Mouse (Mus musculus) cerebellum, postnatal 14 days (tissue): ENCODE data around the gene Mre11a.

Experiments used
- DNase-seq, 2 experiments: peaks; one replicate each; pipeline ENCODE4 v3.0.0; 2021; ENCODE audit warnings: mixed read lengths in 2 of 2

Gene Mre11a

DNA sequence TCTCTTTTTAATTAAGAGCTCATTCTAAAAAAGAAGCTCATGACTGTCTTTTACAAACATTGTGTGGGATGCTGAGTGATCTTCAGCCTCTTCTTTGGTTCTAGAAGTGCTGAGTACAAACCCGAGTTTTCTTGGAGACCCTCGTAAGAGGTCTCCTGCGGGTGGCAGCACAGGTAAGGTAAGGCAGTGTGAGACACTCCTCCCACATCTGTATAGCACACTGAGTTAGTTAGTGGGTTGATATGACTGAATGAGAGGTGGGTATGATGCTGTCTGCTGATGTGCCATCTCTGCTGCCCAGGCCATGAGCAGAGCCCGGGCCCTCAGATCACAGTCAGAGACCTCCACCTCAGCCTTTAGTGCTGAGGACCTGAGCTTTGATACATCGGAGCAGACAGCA lies 40.4 kb downstream of the Mre11a start:
- DNase-seq, result no peak

DNA sequence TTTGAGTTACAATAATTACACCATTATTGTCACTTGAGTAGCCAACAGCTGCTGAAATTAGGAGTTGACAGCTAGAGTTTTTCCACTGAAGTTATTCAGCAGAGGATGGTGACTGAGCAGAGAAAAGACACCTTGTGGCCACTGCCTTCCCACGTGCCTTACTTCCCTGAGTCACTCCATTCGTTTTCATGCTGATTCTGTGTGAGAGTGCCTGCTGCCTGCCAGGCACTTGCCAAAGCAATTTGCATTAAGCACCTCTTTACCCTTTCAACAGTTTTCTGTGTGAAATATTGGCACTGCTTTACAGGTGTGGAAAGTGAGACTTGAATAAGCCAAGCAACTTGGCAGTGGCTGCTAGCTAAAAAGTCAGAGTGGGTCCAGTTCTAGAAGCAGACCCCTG lies 43.4 kb downstream of the Mre11a start:
- no peak for DNase-seq

DNA sequence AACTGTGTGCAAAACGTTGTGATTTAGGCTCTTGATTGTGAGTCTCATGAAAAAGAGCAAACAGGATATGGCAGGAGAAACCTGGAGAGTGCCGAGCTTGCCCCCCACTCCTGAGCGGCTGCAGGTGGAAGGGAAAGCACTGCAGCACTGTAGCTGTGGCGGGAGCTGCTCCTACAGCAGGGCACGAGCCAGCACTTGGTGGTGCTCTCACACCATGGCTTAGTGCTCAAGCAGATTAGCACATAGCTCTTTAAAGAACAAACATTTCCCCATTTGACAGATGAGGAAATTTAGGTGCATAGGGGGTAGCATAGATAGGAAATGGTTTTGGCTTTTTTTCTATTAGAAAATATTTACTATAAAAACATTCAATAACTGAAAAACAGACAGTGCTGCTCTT lies 47.6 kb downstream of the Mre11a start:
- no peak for DNase-seq

DNA sequence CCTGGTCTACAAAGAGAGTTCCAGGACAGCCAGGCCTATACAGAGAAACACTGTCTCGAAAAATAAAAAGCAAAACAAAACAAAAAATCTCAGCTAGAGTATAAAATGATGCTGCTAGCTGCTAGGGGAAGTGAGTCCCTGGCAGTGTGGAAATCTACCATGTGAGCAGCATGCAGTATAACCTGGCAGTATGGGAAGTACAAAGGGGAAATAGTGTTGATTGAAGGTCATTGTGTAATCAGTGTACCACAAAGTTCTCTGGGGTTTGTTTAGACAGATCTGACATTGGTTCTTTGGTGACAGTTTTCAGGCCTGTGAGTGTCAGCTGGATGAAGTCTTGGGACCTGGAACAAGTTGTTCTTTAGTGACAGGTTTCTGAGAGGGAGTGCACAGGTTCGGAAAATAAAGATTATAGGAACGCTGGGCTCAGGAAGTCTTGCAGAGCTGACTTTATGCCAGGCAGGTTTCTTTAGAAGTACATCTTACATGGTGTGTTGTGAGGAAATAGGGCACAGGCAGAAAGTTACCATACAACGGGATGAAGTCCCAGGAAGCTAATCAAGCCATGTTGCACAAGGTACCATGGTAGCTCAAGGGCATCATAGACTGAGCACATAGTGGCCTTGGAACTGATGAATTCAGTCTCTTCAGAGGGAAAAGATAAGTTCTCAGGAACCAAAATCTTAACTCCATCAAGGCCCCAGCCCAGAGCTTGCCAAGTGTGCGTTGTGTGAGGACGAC lies 51.1 kb downstream of the Mre11a start:
- DNase-seq, result no peak

DNA sequence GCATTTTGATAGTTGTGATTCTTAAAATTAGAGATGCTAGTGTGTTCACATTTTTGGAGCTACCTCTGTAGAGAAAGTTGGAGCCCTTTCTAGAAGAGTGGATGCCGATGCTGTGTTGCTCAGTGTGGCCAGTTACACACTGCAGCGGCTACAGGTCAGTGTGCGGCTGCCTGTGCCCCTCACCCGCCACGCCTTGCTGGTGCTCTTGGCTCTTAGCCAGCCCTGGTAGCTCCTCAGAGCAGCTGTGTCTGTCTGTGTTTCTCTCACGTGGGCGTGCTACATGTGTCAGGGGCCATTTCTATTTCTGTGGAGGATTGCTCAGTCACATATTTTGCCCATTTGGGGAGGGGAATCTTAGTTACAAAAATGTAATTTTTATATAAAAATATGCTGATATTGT lies 55.1 kb downstream of the Mre11a start:
- peak; percentile 34 to 53 for DNase-seq

DNA sequence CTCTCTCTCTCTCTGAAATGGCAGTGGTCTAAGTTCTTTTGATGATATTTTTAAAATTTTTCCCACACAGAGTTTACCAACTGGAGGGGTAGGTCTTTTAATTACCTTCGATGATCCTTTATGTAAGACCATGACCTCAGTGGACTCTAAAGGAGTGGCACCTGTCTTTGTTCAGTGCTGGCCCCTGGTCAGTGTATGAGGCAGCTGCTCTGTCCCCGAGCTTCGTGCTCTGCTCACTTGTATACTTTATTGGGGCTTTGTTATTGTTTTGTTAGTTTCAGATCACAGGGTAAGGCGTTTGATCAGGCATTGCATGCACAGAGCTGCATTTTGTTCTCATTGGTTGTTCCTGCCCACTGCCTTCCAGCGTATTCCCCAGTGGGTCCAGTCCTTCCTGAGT lies 55.5 kb downstream of the Mre11a start:
- DNase-seq, result no peak

GRCm38 (mm10) chr9:14841878-14842761 lies 57.7 kb downstream of the Mre11a start:
- peak in 1 of 2 experiments; percentile 26 for DNase-seq

- DNase-seq, result no peak
These were observed 58.9 kb downstream of the Mre11a start for GRCm38 (mm10) chr9:14843311-14843857.

GRCm38 (mm10) chr9:14843901-14844300 lies 59.4 kb downstream of the Mre11a start:
- no peak for DNase-seq

DNA sequence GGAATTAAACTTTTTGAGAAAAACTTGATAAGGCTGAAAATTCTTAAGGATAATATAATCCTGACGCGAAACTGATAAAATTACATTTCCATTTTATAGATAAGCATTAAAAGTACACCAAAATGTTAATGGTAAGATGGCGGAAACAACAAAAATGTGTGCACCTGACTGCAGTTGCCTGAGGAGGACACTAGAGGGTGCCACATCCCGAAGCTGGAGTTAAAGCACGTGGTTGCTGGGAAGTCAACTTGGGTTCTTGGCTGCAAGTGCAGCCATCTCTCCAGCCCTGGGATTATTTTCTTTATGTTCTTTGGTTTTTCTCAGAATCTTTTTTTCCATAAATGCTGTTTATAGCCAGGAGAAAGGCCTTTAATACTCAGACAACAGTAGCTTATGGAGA lies 62.0 kb downstream of the Mre11a start:
- DNase-seq, result no peak

GRCm38 (mm10) chr9:14848267-14848935 lies 63.9 kb downstream of the Mre11a start:
- DNase-seq, result no peak

DNA sequence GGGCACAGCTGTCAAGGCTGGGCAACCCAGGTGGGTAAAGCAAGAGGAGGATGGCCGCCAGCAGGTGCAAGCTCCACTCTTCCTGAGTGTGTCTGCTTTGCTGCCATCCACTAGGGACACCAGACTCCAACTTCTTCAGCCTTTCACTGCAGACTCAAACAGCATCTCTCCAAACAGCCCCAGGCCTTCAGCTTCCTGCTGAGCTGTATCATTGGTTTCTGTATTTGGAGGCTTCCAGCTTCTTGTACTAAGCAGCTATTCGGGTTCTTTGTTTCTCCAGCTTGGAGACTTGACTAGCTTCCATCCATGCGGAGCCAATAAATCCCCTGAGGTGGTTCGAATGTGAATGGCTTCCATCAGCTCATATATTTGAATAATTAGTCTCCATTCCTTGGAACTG lies 70.1 kb downstream of the Mre11a start:
- DNase-seq, result no peak

DNA sequence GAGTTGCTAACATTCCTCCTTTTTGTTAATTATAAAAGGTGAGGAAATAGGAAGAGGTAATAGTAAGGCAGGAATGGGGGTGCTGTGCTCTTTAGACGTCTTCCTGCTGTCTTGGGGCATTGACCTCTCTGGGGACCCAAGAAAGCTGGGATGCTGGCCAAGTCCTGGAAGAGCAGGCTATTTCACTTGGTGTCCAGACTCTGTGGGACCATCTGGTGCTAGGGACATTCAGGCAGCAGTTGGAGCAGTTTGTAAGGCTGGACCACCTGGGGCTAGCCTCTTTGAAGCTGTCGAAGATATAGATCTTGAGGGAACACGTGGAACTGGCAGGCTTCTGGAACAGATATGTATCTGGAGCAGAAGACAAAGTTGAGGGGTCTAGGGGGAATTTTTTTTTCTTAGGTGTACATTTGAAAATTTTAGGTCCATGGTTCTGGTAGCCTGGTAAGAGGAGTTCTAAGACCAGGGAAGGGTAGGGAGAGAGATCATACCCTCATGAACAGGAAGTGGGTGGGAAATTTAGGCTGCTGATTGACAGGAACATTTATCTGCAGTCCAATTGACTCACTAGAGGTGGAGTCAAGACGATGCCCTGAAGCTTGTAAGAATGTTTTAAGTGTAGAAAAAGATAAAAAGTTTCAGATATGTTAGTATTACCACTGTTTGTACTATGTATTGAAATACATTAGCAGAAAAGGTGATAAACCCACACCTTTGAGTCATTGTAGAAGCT lies 72.6 kb downstream of the Mre11a start:
- peak; percentile 70 to 79 for DNase-seq

DNA sequence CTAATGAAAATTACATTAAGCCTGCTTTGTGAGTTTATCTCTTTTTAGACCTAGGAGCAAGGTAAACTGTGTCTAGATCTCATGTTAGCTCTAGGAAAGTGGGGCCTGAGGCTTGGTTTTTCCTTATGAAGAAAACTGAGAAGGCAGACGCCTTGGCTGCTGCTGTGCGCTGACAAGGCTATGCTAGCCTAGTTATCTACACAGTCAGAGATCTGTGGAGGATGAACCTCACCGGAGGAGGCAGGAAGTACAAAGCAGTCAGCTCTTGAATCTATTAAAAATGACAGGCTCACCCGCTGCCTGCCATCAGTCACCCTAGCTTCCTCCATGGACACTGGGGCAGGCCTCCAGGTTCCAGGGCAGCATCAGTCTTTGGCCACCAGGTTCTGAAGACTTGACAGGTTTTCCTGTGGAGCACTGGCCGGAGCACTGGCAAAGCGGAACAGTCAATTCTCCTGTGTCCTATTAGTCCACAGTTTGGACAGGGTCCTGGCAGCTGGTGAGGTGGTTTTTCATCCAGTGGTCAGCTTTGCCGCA lies 73.8 kb downstream of the Mre11a start:
- DNase-seq, result peak in 1 of 2 experiments; percentile 44

DNA sequence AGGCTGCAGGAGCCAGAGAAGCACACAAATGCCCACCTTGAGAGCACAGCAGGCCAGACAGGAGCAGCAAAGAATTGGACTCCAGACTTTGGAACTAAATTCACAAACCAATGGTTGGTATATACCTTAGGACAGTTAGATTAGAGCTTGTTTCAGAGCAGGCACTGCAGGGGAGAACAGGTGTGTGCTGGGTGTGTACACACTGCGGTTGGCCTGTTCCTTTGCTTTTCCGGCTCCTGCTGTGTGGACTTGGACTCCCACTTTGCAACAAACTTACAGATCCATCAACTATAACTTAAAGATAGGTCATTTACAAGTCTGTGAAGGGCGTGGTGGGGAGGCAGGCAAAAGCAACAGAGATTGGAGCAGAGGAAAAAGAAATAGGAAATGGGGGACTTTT lies 74.3 kb downstream of the Mre11a start:
- no peak for DNase-seq

DNA sequence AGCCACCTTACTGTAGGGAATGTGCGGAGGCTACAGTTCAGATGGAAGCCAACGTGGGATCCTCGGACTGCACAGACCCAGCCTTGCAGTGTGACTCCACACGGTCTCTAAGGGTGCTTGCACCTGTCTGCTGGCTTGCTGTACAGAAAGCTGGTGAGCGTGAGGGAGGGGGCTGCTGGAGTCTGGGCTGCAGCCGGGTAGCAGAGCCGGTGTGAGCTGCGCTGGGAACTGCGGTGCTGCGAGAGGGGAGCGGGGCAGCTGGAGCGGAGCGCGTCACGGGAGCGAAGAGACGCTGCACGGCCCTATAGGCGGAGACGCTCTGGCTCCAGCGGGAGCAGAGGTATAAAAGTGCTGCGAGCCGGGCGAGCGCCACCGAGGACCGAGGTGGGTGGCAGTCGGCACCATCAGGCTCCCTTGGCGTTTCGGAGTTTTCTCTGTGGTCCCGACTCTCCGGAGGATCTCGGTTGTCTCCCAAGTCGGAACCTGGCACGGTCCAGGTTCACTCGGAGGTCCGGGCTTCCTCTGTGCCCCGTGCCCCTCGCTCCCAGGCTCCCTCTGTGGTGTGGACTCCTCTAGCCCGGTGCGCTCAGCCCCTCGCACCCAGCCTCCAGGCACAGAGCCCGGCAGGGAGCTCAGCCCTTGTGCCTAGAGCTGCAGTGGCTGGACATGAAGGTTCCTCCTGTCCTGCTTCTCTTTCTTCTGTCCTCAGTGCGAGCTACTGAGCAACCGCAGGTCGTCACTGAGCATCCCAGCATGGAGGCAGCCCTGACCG lies 75.6 kb downstream of the Mre11a start, which contains the start of gene Gpr83:
Gene Gpr83, plus strand, starts transcription at position 343 of the 772 bp plus-strand sequence.
- DNase-seq, result peak; percentile 33 to 43

- no peak for DNase-seq
These were observed 78.7 kb downstream of the Mre11a start for GRCm38 (mm10) chr9:14863126-14863525.

DNA sequence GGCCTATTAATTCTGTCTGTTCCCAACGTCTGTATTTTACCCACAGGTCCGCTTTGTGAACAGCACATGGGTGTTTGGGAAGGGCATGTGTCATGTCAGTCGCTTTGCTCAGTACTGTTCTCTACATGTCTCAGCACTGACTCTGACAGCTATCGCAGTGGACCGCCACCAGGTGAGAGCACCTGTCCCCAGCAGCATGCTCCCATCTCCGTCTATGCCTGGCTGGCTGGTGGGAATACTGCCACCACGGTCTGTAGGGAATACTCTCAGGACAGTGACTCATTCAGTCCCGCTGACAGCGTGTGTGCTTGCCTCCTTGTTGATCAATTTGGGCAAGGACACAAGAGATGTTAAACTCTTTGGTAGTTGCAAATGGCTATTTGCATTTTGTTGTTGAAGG lies 80.3 kb downstream of the Mre11a start:
- DNase-seq, result no peak

GRCm38 (mm10) chr9:14866957-14867356 lies 82.5 kb downstream of the Mre11a start:
- peak; percentile 69 to 78 for DNase-seq

- no peak for DNase-seq
These were observed 83.9 kb downstream of the Mre11a start for GRCm38 (mm10) chr9:14868326-14868725.

DNA sequence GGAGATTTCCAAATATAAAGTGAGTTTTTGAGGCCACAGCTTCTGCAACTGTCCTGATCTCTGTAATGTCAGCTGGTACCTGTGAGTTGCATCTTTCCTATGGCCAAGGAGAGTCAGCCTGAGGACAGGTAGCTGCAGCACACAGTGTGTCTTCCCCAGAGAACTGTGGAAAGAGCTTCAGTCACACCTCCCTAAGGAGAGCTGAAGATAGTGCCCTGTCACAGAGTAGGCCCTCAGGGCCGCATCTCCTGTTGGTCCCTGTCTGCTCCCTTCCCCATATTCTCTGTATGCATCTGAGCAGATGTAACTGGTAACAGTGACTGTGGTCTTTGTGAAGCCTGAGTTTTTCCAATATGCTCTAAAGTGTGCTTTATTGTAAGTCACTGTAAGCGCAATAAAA lies 85.9 kb downstream of the Mre11a start:
- no peak for DNase-seq
